Mouse (Mus musculus) liver, embryonic 14.5 days (tissue): ENCODE results near the gene Acsbg2. TPM values are rescaled to one million over a fixed set of nuclear protein-coding genes. Genes with fewer than 3 reads are reported as not detected.

Experiments used
- ATAC-seq: fragments of 200-750 bp; cut with Nextera tagmentation; 2 replicates; pipeline ENCODE4 v1.8.0; 2017; ENCODE audit warnings: moderate number of reproducible peaks, mild to moderate bottlenecking, moderate library complexity; ENCODE audit not compliant: insufficient read depth
- DNase-seq, 3 experiments: peaks; one replicate each; pipeline ENCODE4 v3.0.0-alpha.2; 2012 to 2013; ENCODE audit warnings: low read depth in 3 of 3, low spot score in 3 of 3
- H3K27ac ChIP-seq: fragments of 300-500 bp; sonication (generic); 2 replicates; pipeline ENCODE4 v1.5.1; 2014; ENCODE audit warnings: moderate library complexity, mild to moderate bottlenecking, control low read depth, inconsistent platforms
- H3K27me3 ChIP-seq: fragments of 300-500 bp; sonication (generic); 2 replicates; pipeline ENCODE4 v1.6.1; 2014; ENCODE audit warnings: mild to moderate bottlenecking, low read length, moderate library complexity; ENCODE audit not compliant: control insufficient read depth, insufficient read depth
- H3K36me3 ChIP-seq: fragments of 300-500 bp; sonication (generic); replicated peaks from 2 replicates; pipeline ENCODE4 v1.6.1; 2014; ENCODE audit warnings: low read depth; ENCODE audit not compliant: control insufficient read depth, insufficient read depth
- H3K4me1 ChIP-seq, 2 experiments: fragments of 200-500 bp in 1 of 2; fragments of 300-500 bp in 1 of 2; sonication (generic) in 1 of 2; replicated peaks; 2 replicates each; pipeline ENCODE4 v1.6.1; 2012 to 2014; ENCODE audit warnings: antibody characterized with exemption in 1 of 2, inconsistent platforms in 1 of 2, low read length in 1 of 2; ENCODE audit not compliant: control insufficient read depth in 2 of 2, insufficient read depth in 2 of 2
- H3K4me2 ChIP-seq: fragments of 300-500 bp; sonication (generic); 2 replicates; pipeline ENCODE4 v1.6.1; 2014; ENCODE audit warnings: low read depth, mild to moderate bottlenecking, control low read depth, moderate library complexity
- H3K4me3 ChIP-seq, 2 experiments: fragments of 200-500 bp in 1 of 2; fragments of 300-500 bp in 1 of 2; sonication (generic) in 1 of 2; 2 replicates each; pipeline ENCODE4 v1.5.1; 2012 to 2014; ENCODE audit warnings: low read depth in 2 of 2, low read length in 2 of 2, mild to moderate bottlenecking in 2 of 2, control low read depth in 1 of 2, inconsistent platforms in 1 of 2, moderate library complexity in 1 of 2; ENCODE audit not compliant: insufficient read depth in 1 of 2
- H3K9ac ChIP-seq: fragments of 300-500 bp; sonication (generic); replicated peaks from 2 replicates; pipeline ENCODE4 v1.6.1; 2014; ENCODE audit warnings: mild to moderate bottlenecking, control low read depth, moderate library complexity
- H3K9me3 ChIP-seq: fragments of 300-500 bp; sonication (generic); 2 replicates; pipeline ENCODE4 v1.6.1; 2016; ENCODE audit warnings: low read length, mixed read lengths; ENCODE audit not compliant: control insufficient read depth
- CTCF ChIP-seq: IDR thresholded peaks from 2 replicates; pipeline ENCODE4 v1.5.1; 2016; ENCODE audit warnings: antibody characterized with exemption, low read depth, control low read depth
- EP300 ChIP-seq: IDR thresholded peaks from 2 replicates; pipeline ENCODE4 v1.6.1; 2016; ENCODE audit warnings: antibody characterized with exemption, low read depth
- WGBS: fragments of 180-500 bp; shearing (Covaris S2); extraction: QIAGEN DNeasy Blood & Tissue Kit; methylation state at CpG from one replicate; pipeline ENCODE4 v1.1.7; 2014; ENCODE audit not compliant: insufficient replicate concordance; 5-methylcytosine and 5-hydroxymethylcytosine counted together
- polyA plus RNA-seq, 2 experiments: library from polyadenylated mRNA; depleted of rRNA in 1 of 2; stranded (reverse) in 1 of 2; unstranded in 1 of 2; fragments of >200 nt; fragmentation: Nextera tagmentation in 1 of 2; extraction: Ambion mirVana in 1 of 2; gene quantifications; 2 replicates each; pipeline versions ENCODE4 v1.2.1 to v1.2.3; 2012 to 2014

Gene Acsbg2
- polyA plus RNA-seq, 2 experiments, result not detected

GRCm38 (mm10) chr17:56866071-56866470 is 8.2 kb downstream of the Acsbg2 start:
- no peak overlapping the region for H3K4me2 ChIP-seq
- peaks cover 0 to 4% of the 10 kb centered on the region in 2 experiments; a peak in 1 of 4 replicates for H3K4me1 ChIP-seq
- no peak for ATAC-seq
- no peak overlapping the region for H3K9ac ChIP-seq
- H3K27ac ChIP-seq, result no peak overlapping the region
- no peak overlapping the region for H3K4me3 ChIP-seq
- no peak for TF ChIP-seq CTCF
- no peaks in the 10 kb centered on the region; the same call in 1 of the 2 replicates for H3K9me3 ChIP-seq
- H3K27me3 ChIP-seq, result no peaks in the 10 kb centered on the region
- 70% methylated on average over 7 of the region's 7 CpGs for WGBS
- no peak for DNase-seq
- no peaks in the 10 kb centered on the region for H3K36me3 ChIP-seq

- Histone ChIP-seq H3K36me3 (no peaks in the 10 kb centered on the region), H3K4me3 (no peak overlapping the region), H3K4me2 (no peak overlapping the region), H3K27me3 (no peaks in the 10 kb centered on the region), H3K27ac (no peak overlapping the region), H3K9me3 (no peaks in the 10 kb centered on the region), H3K9ac (no peak overlapping the region), H3K4me1 (peaks cover 0 to 4% of the 10 kb centered on the region in 2 experiments; a peak in 1 of 4 replicates)
- ATAC-seq (peak; percentile 62), DNase-seq (peak in 2 of 3 experiments; percentile 9 to 17)
- WGBS, result 7% methylated on average over 3 of the region's 3 CpGs
- no peak for TF ChIP-seq CTCF
- no peak for TF ChIP-seq EP300
Measured at GRCm38 (mm10) chr17:56861197-56861596, 13.1 kb downstream of the Acsbg2 start.

GRCm38 (mm10) chr17:56858922-56859321 is 15.3 kb downstream of the Acsbg2 start:
- Histone ChIP-seq H3K27me3 (no peaks in the 10 kb centered on the region), H3K36me3 (no peaks in the 10 kb centered on the region), H3K9ac (no peak overlapping the region), H3K4me3 (no peak overlapping the region), H3K4me2 (no peak overlapping the region), H3K27ac (no peak overlapping the region), H3K9me3 (no peaks in the 10 kb centered on the region), H3K4me1 (peaks cover 0 to 4% of the 10 kb centered on the region in 2 experiments; a peak in 1 of 4 replicates)
- DNase-seq (no peak), ATAC-seq (no peak)
- TF ChIP-seq EP300 (no peak), CTCF (no peak)
- 31% methylated on average over 7 of the region's 7 CpGs for WGBS

- 42% methylated on average over 4 of the region's 4 CpGs for WGBS
- no peaks in the 10 kb centered on the region for H3K9me3 ChIP-seq
- no peak for TF ChIP-seq EP300
- peak; percentile 97 for TF ChIP-seq CTCF
- DNase-seq, result peak; percentile 43 to 57 (median 49)
- H3K4me2 ChIP-seq, result no peak overlapping the region
- no peak for ATAC-seq
- no peak overlapping the region for H3K4me3 ChIP-seq
- no peak overlapping the region for H3K9ac ChIP-seq
- no peaks in the 10 kb centered on the region for H3K27me3 ChIP-seq
- no peak overlapping the region for H3K27ac ChIP-seq
- no peaks in the 10 kb centered on the region for H3K36me3 ChIP-seq
- peaks cover 0 to 4% of the 10 kb centered on the region in 2 experiments; a peak in 1 of 4 replicates for H3K4me1 ChIP-seq
Measured at GRCm38 (mm10) chr17:56858216-56858615, 16.0 kb downstream of the Acsbg2 start.

- H3K27me3 ChIP-seq, result no peaks in the 10 kb centered on the region
- no peak overlapping the region for H3K4me3 ChIP-seq
- 11% methylated on average over 3 of the region's 3 CpGs for WGBS
- DNase-seq (no peak), ATAC-seq (no peak)
- TF ChIP-seq EP300 (no peak), CTCF (no peak)
- H3K4me1 ChIP-seq, result no peaks in the 10 kb centered on the region
- H3K9ac ChIP-seq, result no peak overlapping the region
- no peak overlapping the region for H3K27ac ChIP-seq
- no peaks in the 10 kb centered on the region for H3K9me3 ChIP-seq
- no peak overlapping the region for H3K4me2 ChIP-seq
- no peaks in the 10 kb centered on the region for H3K36me3 ChIP-seq
Measured at GRCm38 (mm10) chr17:56855421-56855820, 18.8 kb downstream of the Acsbg2 start.
